Mouse (Mus musculus): Measurements from ENCODE around the gene Defb15.
"Not testable (repeated sequence)": the region's sequence is repeated elsewhere in the genome, so short reads cannot be mapped to it uniquely, and the experiment has no call there.

Gene Defb15

GRCm38 (mm10) chr8:21932610-21933009, at the start of gene Defb15:
TSS of gene Defb15 (minus strand) at chr8:21932710.
- DNase-seq (ENCODE audit: low spot score in 2 of 2): no peak

DNA sequence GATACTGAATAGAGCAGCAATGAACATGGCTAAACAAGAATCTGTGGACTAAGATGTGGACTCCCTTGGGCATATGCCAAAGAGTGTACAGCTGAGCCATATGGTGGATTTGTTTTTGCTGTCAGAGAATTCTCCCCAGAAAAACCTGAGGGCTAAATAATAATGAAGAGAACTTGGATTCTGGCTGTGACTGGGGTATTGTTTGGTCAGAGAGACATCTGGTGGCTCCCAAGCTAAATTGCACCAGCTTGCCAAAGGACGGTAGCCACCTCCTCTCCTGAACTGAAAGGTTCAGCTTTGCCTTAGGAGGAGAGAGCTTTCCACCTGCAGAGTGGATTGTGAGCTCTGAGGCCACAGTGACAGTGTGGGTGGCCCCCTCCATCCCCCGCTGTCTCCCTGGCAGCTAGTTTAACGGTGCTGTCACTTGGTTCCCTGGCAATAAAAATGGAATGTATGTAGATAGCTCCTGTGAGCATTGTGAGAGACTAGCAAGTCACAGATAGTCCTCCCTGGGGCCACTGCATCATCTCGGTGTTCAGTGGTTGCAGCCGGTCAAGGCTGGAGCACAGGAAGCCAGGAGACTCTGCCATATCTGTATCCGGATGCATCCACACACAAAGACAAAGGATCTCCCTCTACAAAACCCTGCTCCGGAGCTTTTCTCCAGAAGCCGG, 49.3 kb upstream of the Defb15 start:
- peak; percentile 3 to 48 for DNase-seq (ENCODE audit: low spot score in 2 of 2)

DNA sequence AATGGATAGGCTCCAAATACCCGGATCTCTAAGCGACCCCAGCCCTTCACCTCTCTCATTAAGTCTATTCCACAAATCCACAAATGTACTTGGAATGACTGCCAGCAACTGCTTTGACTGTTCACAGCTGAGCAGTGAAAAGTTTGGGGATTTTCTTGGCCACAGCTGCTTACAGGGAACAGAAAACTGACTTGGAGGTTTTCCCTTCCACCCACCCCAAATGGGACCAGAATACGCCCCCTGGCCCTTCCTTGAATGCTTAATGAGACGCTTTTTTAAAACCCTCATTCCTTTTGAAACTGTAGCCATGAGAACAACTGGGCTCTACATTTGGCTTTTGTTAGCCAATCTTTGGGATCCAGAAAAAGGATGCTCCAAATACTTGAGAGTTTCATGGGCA, 45.7 kb upstream of the Defb15 start:
- DNase-seq (ENCODE audit: low spot score in 2 of 2): peak in 1 of 2 experiments; percentile 37

DNA sequence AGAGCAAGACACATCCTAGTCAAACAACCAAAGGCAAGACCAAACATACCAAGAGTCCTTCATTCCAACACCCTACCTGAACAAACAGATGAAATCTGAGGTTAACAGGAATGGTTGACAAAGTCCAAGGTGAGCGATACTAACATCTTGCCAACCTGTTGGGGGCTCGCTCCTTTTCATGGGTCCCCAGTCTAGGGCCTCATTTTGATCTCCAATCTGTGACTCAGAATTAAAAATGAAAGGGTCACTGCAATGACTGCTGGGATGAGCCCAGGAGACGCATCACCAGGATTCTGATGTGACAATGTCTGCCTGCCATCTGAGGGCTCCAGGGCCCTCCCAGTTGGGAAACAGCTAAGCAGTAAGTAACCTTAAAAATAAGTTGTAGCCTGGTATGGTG, 37.0 kb upstream of the Defb15 start, which contains the start of gene Ccdc70:
TSS of gene Ccdc70 (plus strand) at position 301 of the 400 bp plus-strand sequence.
- no peak for DNase-seq (ENCODE audit: low spot score in 2 of 2)

DNA sequence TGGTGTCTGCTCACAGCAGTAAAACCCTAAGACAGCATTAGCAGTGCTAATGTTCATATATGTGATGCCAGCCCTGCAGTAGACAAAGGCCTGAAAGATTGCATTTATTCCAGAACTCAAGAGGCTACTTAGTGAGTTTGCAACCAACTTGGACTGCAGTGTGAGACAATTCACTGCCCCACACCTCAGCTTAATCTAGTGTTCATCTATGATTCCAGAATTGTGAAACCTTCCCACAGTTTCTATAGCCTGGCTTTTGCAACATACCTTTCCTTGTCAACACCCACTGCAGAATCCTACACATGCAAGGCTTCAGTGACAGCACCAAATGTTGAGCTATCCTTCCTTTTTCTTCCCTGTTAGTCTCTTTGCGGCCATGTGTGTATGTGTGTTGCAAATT, 34.1 kb upstream of the Defb15 start:
- no peak for DNase-seq (ENCODE audit: low spot score in 2 of 2)

GRCm38 (mm10) chr8:21958414-21958813, 25.9 kb upstream of the Defb15 start, which contains the start of gene Fam90a1a:
TSS of gene Fam90a1a (plus strand) at chr8:21958714.
- no peak for DNase-seq (ENCODE audit: low spot score in 2 of 2)

DNA sequence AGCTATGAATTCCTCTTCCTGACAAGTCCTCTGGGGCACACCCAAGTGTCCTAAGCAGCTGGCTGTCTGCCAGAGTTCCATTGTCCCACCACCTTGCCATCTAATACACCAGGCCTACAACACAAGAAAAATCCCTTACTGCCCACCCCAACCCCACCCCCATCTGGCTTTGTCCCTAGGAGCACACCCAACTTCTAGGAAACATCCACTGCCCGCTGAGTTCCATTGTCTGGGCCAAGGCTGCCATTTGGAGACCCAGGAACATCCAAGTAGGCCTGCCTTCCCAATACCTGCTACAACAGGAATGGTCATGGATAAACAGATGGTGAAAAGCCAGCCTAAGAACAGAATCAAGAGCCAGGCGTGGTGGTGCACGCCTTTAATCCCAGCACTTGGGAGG, 23.8 kb upstream of the Defb15 start:
- no peak for DNase-seq (ENCODE audit: low spot score in 2 of 2)

DNA sequence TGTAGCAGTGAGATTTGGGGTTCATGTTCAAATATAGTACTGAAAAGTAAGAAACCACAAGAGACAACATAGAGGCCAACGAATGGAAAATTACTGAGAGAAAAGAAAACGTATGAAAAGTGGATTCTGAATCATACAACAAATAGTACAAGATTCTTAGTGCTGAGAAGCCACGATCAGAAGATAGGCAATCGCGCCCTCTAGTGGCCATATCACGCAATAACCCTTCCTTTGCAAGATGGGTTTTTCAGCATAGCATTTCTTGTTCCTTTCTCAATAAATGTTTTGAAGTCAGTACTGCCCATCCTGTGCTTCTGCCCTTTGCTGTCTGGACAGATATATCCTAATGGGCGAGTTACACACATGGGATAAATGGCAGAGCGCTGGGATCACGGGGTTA, 22.8 kb upstream of the Defb15 start:
- peak in 1 of 2 experiments; percentile 54 for DNase-seq (ENCODE audit: low spot score in 2 of 2)

DNA sequence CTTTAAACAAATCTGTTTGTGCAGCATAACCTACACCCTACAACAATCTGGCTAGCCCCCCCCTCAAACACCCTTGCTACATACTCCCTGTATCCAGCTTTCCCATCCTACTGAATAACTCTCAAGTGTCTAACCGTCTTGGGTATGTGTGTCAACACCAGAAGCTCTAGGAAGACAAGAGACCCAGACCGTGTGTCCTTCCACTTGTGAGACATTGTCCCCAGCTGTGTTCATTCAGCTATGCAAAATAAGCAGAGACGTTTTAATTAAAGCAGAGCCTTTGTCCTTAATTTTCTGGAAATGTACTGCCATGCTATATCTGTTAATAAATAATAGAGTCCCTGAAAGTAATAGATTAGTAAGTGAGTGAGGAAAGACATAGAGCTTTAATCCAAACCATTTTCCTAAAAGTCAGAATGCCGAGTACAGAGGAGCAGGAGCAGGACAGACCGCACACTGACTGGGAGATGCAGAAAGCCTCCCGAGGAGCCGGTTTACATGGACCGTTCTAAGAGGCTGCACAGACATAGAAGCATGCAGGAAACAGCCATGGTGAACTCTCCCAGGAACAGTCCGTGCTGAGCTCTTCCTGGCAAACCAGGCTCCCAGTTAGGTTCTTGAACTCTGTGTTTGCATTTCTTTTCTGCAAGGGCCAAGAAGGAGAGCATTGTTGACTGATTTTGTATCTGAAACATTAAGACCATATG, 15.0 kb upstream of the Defb15 start:
- no peak for DNase-seq (ENCODE audit: low spot score in 2 of 2)

DNA sequence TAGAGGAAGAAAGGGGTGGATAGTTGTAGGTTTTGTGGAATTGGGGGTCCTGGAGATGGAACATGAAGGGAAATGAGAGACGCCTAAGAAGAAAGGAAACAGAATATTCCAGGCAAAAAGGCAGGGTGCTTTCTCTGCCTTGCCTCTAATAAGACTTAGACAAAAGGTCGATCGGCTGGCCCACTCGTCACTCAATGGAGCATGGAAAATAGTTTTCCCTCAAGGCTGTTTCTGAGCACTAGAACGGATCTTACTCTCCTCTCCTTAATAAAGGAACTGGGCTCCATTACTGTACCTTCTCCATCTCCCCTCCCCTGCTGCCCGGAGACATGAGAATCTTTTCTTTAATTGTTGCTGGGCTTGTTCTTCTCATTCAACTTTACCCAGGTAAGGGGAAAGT, 14.0 kb upstream of the Defb15 start, which contains the start of gene Defb13:
TSS of gene Defb13 (plus strand) at position 301 of the 400 bp plus-strand sequence.
- DNase-seq (ENCODE audit: low spot score in 2 of 2): no peak

DNA sequence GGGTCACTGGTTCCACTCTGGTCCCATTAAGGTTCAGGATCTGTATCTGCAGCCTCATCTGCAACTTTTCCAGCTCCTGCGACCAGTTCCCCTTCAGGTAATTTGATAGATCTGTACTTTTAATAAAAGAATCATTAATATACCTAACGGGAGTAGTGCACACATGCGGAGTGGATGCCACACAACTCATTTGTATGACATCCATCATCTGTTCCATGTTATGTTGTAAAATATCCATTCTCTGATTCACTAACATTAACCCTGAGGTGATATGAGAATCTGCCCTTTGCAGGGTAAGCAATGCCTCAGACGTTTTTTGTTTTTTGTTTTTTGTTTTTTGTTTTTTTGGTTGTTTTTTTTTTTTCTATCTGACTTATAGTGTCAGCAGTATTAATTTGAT, 5.5 kb upstream of the Defb15 start, which contains the start of gene Defb35:
TSS of gene Defb35 (plus strand) at position 301 of the 400 bp plus-strand sequence.
- not testable (repeated sequence) for DNase-seq (ENCODE audit: low spot score in 2 of 2)

DNA sequence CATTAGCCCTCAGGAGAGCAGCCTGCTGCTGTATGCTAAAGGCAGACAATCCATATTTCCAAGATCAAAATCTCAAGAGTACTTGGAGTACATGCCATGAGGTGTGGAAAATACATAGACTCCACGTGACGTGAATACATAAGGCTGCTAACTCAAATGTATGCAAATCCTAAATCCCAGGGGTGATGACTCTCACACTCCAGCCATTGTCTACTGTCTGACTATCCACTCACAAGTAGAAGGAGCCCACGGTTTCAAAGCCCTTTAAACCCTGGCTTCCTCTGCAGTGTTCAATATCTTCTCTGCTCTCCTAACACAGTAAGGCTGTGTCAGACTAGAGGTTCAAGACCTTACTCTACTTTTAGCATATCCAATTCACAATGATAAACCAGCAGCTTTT, 1.8 kb downstream of the Defb15 start:
- not testable (repeated sequence) for DNase-seq (ENCODE audit: low spot score in 2 of 2)

DNA sequence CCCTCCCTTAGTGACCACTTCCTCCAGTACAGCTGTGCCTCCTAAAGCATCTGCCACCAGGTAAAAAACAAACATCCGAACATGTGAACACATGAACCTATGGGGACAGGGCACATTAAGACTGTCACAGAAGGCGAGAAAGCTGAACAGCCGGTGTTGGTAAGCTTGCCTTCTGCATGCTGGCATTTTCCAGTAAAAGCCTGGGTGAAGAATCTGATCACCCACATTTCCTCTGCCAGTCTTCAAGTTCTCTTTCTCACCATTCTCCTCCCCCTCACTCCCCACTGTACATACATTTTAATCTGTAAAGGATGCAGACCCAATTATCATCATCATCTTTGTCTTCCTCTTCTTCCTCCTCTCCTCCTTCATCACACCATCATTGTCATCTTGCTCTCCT, 16.9 kb downstream of the Defb15 start:
- DNase-seq (ENCODE audit: low spot score in 2 of 2): peak in 1 of 2 experiments; percentile 8

- no peak for DNase-seq (ENCODE audit: low spot score in 2 of 2)
Measured at GRCm38 (mm10) chr8:21912554-21912953, 20.0 kb downstream of the Defb15 start.

- DNase-seq (ENCODE audit: low spot score in 2 of 2): no peak
Measured at GRCm38 (mm10) chr8:21911931-21912330, 20.6 kb downstream of the Defb15 start.

DNA sequence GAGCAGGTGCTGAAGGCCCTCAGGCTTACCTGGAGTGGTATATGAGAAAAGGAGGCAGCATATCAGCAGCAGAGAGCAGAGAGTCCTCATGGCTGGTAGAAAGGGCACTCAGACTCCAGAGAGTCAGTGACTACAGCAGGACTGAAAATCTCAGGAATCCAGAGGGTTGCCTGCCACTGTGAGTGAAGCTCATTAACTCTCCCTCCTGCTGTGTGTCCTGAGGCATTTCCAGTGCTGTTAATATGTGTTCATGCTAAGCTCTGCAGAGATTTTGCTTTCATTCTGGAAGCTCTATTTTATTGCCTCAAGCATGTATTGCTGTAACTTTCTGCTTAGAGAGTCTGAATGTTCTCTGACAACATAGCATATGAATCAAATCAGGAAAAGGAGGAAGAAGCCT, 26.2 kb downstream of the Defb15 start, which contains the start of gene Defb11:
TSS of gene Defb11 (minus strand) at position 123 of the 400 bp plus-strand sequence.
- DNase-seq (ENCODE audit: low spot score in 2 of 2): not testable (repeated sequence)

GRCm38 (mm10) chr8:21885321-21885720, 47.2 kb downstream of the Defb15 start, which contains the start of gene Defb9:
TSS of gene Defb9 (minus strand) at chr8:21885421.
- DNase-seq (ENCODE audit: low spot score in 2 of 2): not testable (repeated sequence)
